ENCODE assay signal across 10 mouse cellular contexts in genomic region chr4:137918559-137918958, GRCm38 (mm10). TPM values are rescaled to one million over a fixed set of nuclear protein-coding genes. Genes with fewer than 3 reads are reported as not detected.
DNase-seq lines count a peak whose midpoint lies in the region; ATAC-seq lines count a peak whose summit lies in the region.
"Had no signal": no experiment of that assay in that cellular context is flagged by ENCODE, and none has a peak within 500 bp of the region (broad histone marks: within the 10 kb centered on the region; RNA-seq: fewer than 3 reads in every experiment).

No protein-coding gene starts in this region.

- no peak overlapping the region for H3K9ac ChIP-seq in hindbrain, embryonic 12.5 days
- H3K9ac ChIP-seq in hindbrain, embryonic 11.5 days (ENCODE audit: low read depth, low read length) = no peak overlapping the region
- no peak overlapping the region for H3K9ac ChIP-seq in hindbrain, embryonic 15.5 days

- H3K9me3 ChIP-seq in hindbrain, embryonic 12.5 days (replicated peaks) = no peaks in the 10 kb centered on the region
- H3K9me3 ChIP-seq in hindbrain, embryonic 11.5 days (ENCODE audit: control insufficient read depth, low read length) = no peaks in the 10 kb centered on the region
- no peaks in the 10 kb centered on the region for H3K9me3 ChIP-seq in hindbrain, embryonic 15.5 days

- no peak overlapping the region for H3K4me3 ChIP-seq in hindbrain, embryonic 12.5 days
- H3K4me3 ChIP-seq in hindbrain, embryonic 11.5 days (ENCODE audit: low read depth, low read length) = no peak overlapping the region
- H3K4me3 ChIP-seq in hindbrain, embryonic 15.5 days = no peak overlapping the region

- no peak for ATAC-seq in hindbrain, embryonic 12.5 days (ENCODE audit: low FRiP score)
- ATAC-seq in hindbrain, embryonic 11.5 days (ENCODE audit: low FRiP score) = no peak
- no peak for ATAC-seq in hindbrain, embryonic 15.5 days (ENCODE audit: low FRiP score, low read depth)
- no peak for ATAC-seq in frontal cortex, adult (ENCODE audit: low TSS enrichment)
- ATAC-seq: Patski had no signal

- no peak overlapping the region for H3K4me2 ChIP-seq in hindbrain, embryonic 12.5 days (replicated peaks)
- no peak overlapping the region for H3K4me2 ChIP-seq in hindbrain, embryonic 11.5 days (replicated peaks; ENCODE audit: low read depth, low read length)
- H3K4me2 ChIP-seq in hindbrain, embryonic 15.5 days = no peak overlapping the region

- H3K4me1 ChIP-seq in hindbrain, embryonic 12.5 days = peaks cover 47% of the 10 kb centered on the region
- peaks cover 4% of the 10 kb centered on the region; the same call in 1 of the 2 replicates for H3K4me1 ChIP-seq in hindbrain, embryonic 11.5 days (replicated peaks; ENCODE audit: control insufficient read depth, insufficient read depth, low read length)
- peaks cover 41% of the 10 kb centered on the region for H3K4me1 ChIP-seq in hindbrain, embryonic 15.5 days (replicated peaks)

- WGBS in hindbrain, embryonic 12.5 days = 69% methylated on average over 9 of the region's 9 CpGs
- WGBS in hindbrain, embryonic 11.5 days = 76% methylated on average over 9 of the region's 9 CpGs
- WGBS in hindbrain, embryonic 15.5 days = 45% methylated on average over 9 of the region's 9 CpGs

- H3K36me3 ChIP-seq in hindbrain, embryonic 12.5 days = no peaks in the 10 kb centered on the region
- no peaks in the 10 kb centered on the region for H3K36me3 ChIP-seq in hindbrain, embryonic 11.5 days (ENCODE audit: control insufficient read depth, insufficient read depth, low read length)
- no peaks in the 10 kb centered on the region for H3K36me3 ChIP-seq in hindbrain, embryonic 15.5 days

- H3K27me3 ChIP-seq in hindbrain, embryonic 12.5 days = peaks cover 9% of the 10 kb centered on the region
- H3K27me3 ChIP-seq in hindbrain, embryonic 11.5 days (ENCODE audit: control insufficient read depth, insufficient read depth, low read length) = no peaks in the 10 kb centered on the region
- H3K27me3 ChIP-seq in hindbrain, embryonic 15.5 days = no peaks in the 10 kb centered on the region
- H3K27me3 ChIP-seq: Patski had no signal

- DNase-seq in cerebellum, adult 9-10 months = peak; percentile 77
- no peak for DNase-seq in cerebellum, postnatal 14 days
- DNase-seq in hindbrain, embryonic 11.5 days (ENCODE audit: low spot score) = no peak
- peak; percentile 63 for DNase-seq in MN1 (ENCODE audit: low spot score)
- DNase-seq in urinary bladder, postnatal 25 days (ENCODE audit: low spot score) = no peak
- DNase-seq: adrenal gland, postnatal 14 days had no signal

- H3K27ac ChIP-seq in hindbrain, embryonic 12.5 days = 0 out of 2 replicates have a peak overlapping the region, but pooled peaks have one; percentile 40
- H3K27ac ChIP-seq in hindbrain, embryonic 11.5 days (ENCODE audit: low read depth, low read length) = no peak overlapping the region
- 0 out of 2 replicates have a peak overlapping the region, but pooled peaks have one; percentile 32 for H3K27ac ChIP-seq in hindbrain, embryonic 15.5 days (replicated peaks)

RNA-seq across cellular contexts. Expression of gene Ece1, which starts 56.5 kb away (rescaled TPM):
- polyA plus RNA-seq in hindbrain, embryonic 12.5 days (2016; fragmentation: Nextera tagmentation; extraction: Ambion mirVana) = 20.1 and 38.1 TPM in 2 replicates
- polyA plus RNA-seq in hindbrain, embryonic 11.5 days (2014; fragmentation: Nextera tagmentation; extraction: Ambion mirVana) = 25.1 and 29.2 TPM in 2 replicates
- polyA plus RNA-seq in hindbrain, embryonic 15.5 days (2015; fragmentation: Nextera tagmentation; extraction: Ambion mirVana) = 18.7 and 24.8 TPM in 2 replicates

Comparison
In these comparisons a context has a peak if more than half of its experiments do, and no peak if none do; other contexts are left out.
1. DNase-seq: peak in cerebellum, adult 9-10 months (single experiment) and MN1 (single experiment); none in cerebellum, postnatal 14 days (0 of 2), hindbrain, embryonic 11.5 days (single experiment) and urinary bladder, postnatal 25 days (single experiment).